Mouse (Mus musculus): Measurements from ENCODE around the gene Arl6. TPM values are rescaled to one million over a fixed set of nuclear protein-coding genes. Genes with fewer than 3 reads are reported as not detected.

The Arl6 gene
- polyA plus RNA-seq, 1 experiment from 2014 or later, result 2.6 TPM

DNA sequence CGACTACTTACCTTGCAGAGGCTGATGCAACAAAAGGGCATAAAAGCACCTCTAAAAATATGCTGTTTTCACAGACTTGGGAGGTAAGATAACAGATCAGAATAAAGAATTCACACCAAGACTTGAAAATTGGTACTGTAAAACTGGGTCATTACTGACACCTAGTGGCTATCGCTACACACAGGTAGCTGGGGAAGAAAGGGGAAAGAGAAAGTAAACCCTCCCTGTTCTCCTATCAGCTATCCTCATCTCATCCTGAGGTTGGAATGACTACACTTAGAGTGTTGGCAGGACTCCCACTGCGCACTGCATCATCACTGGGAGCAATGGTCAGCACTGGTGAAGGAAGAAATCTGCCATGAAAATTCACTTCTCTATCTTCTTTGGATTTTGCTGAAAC, 22.0 kb downstream of the Arl6 start:
- WGBS (ENCODE audit: insufficient replicate concordance), result 18% methylated on average over 3 of the region's 3 CpGs
- Histone ChIP-seq H3K4me3 (ENCODE audit: low read depth, low read length) (no peak overlapping the region), H3K9me3 (replicated peaks; ENCODE audit: control insufficient read depth, low read length) (no peaks in the 10 kb centered on the region), H3K9ac (ENCODE audit: low read depth, low read length) (no peak overlapping the region), H3K4me2 (ENCODE audit: low read depth, low read length) (no peak overlapping the region), H3K27me3 (ENCODE audit: control insufficient read depth, insufficient read depth, low read depth, low read length) (no peaks in the 10 kb centered on the region), H3K36me3 (ENCODE audit: control insufficient read depth, insufficient read depth) (no peaks in the 10 kb centered on the region), H3K4me1 (ENCODE audit: control insufficient read depth, low read depth, low read length) (no peaks in the 10 kb centered on the region), H3K27ac (ENCODE audit: low read length) (no peak overlapping the region)
- no peak for ATAC-seq (ENCODE audit: low read depth)

DNA sequence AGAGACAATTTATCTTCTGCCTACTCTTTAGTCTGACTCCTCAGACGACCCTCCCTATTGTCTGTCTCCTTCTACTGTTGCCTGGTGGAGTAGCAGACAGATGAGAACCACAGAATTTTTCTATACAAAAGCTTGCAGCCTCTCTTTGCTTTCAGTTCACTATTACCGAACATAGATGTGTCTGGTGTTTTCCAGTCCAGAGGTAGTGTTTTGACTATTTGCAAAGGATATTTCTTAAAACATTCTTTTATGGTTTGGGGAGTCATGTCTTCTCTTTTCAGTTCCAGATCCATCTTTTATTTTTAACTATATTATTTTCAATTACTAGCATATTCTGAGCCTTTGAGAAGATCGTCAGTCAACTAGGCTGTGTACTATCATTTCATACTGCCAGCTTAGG, 23.5 kb downstream of the Arl6 start:
- Histone ChIP-seq H3K27ac (ENCODE audit: low read length) (no peak overlapping the region), H3K4me2 (ENCODE audit: low read depth, low read length) (no peak overlapping the region), H3K4me3 (ENCODE audit: low read depth, low read length) (no peak overlapping the region), H3K9ac (ENCODE audit: low read depth, low read length) (no peak overlapping the region), H3K27me3 (ENCODE audit: control insufficient read depth, insufficient read depth, low read depth, low read length) (no peaks in the 10 kb centered on the region), H3K4me1 (ENCODE audit: control insufficient read depth, low read depth, low read length) (no peaks in the 10 kb centered on the region), H3K9me3 (replicated peaks; ENCODE audit: control insufficient read depth, low read length) (no peaks in the 10 kb centered on the region), H3K36me3 (ENCODE audit: control insufficient read depth, insufficient read depth) (no peaks in the 10 kb centered on the region)
- ATAC-seq (ENCODE audit: low read depth), result no peak
- WGBS (ENCODE audit: insufficient replicate concordance), result 41% methylated on average over 3 of the region's 3 CpGs

DNA sequence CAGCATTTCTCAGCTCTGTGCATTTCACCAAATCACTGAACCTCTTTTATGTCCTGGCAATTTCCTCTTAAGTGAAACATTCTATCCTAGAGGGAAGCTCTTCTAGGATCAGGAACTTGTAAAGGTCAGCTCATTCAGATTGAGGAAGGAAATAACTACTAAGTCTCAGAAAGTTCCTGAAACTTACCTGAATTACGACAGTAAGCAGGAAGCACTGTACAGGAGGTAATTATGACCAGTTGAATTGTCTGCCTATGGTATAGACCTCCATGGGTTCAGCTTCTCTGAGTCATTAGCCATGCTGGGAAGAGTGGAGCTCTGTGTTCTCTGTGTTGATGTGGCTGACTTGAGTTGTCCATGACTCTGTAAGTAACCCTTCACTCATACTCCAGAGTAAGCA, 28.4 kb downstream of the Arl6 start:
- Histone ChIP-seq H3K4me2 (ENCODE audit: low read depth, low read length) (no peak overlapping the region), H3K9me3 (replicated peaks; ENCODE audit: control insufficient read depth, low read length) (no peaks in the 10 kb centered on the region), H3K27me3 (ENCODE audit: control insufficient read depth, insufficient read depth, low read depth, low read length) (no peaks in the 10 kb centered on the region), H3K36me3 (ENCODE audit: control insufficient read depth, insufficient read depth) (no peaks in the 10 kb centered on the region), H3K27ac (ENCODE audit: low read length) (no peak overlapping the region), H3K9ac (ENCODE audit: low read depth, low read length) (no peak overlapping the region), H3K4me1 (ENCODE audit: control insufficient read depth, low read depth, low read length) (no peaks in the 10 kb centered on the region), H3K4me3 (ENCODE audit: low read depth, low read length) (no peak overlapping the region)
- 41% methylated on average over 1 of the region's 1 CpGs for WGBS (ENCODE audit: insufficient replicate concordance)
- ATAC-seq (ENCODE audit: low read depth), result no peak

DNA sequence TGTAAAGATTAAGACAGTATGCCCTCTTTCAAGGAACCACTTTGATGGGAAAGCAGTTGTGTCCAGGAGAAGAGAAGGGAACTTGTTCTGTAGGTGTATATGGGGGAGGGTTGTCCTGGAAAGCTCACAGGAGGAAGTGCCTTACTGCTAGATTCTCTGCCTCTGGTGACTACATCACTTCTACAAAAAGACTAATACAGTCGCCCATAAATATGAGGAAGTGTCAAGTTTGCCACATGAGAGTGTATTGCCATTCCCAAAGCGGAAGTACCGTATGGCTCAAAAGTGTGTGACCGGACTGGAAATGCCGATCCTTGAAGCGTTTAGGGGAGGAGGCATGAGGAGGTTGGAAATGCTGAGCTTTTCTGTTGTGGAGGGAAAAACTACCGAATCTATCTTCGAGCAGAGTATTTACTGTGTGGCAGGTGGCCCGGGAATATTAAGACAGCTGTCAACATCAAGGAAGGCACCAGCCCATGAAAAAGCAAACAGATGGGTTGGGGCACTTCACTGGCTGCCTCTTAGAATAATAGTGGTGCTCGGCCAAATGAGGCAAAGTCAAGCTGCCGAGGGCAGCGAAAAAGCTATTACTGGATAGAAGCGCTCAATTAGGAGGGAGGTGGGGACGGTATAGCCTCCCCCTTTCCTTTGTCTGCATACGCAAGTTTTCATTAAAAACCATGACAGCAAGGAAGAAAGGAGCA, 35.0 kb downstream of the Arl6 start:
- Histone ChIP-seq H3K4me3 (ENCODE audit: low read depth, low read length) (no peak overlapping the region), H3K27ac (ENCODE audit: low read length) (no peak overlapping the region), H3K36me3 (ENCODE audit: control insufficient read depth, insufficient read depth) (no peaks in the 10 kb centered on the region), H3K4me1 (ENCODE audit: control insufficient read depth, low read depth, low read length) (no peaks in the 10 kb centered on the region; the same call in 1 of the 2 replicates), H3K4me2 (ENCODE audit: low read depth, low read length) (no peak overlapping the region), H3K9ac (ENCODE audit: low read depth, low read length) (no peak overlapping the region), H3K9me3 (replicated peaks; ENCODE audit: control insufficient read depth, low read length) (no peaks in the 10 kb centered on the region), H3K27me3 (ENCODE audit: control insufficient read depth, insufficient read depth, low read depth, low read length) (peaks cover 21% of the 10 kb centered on the region)
- 41% methylated on average over 15 of the region's 15 CpGs for WGBS (ENCODE audit: insufficient replicate concordance)
- no peak for ATAC-seq (ENCODE audit: low read depth)

- Histone ChIP-seq H3K36me3 (ENCODE audit: control insufficient read depth, insufficient read depth) (no peaks in the 10 kb centered on the region), H3K27ac (ENCODE audit: low read length) (peak within 1 kb of the TSS; percentile 53; the same call in 1 of the 2 replicates), H3K4me2 (ENCODE audit: low read depth, low read length) (peak within 1 kb of the TSS; percentile 66), H3K4me3 (ENCODE audit: low read depth, low read length) (peak within 1 kb of the TSS; percentile 60), H3K9me3 (replicated peaks; ENCODE audit: control insufficient read depth, low read length) (no peaks in the 10 kb centered on the region), H3K27me3 (ENCODE audit: control insufficient read depth, insufficient read depth, low read depth, low read length) (peaks cover 21% of the 10 kb centered on the region), H3K9ac (ENCODE audit: low read depth, low read length) (peak within 1 kb of the TSS; percentile 62), H3K4me1 (ENCODE audit: control insufficient read depth, low read depth, low read length) (no peaks in the 10 kb centered on the region; the same call in 1 of the 2 replicates)
- peak; percentile 86 for ATAC-seq (ENCODE audit: low read depth)
- under 1% methylated on average over 77 of the region's 90 CpGs for WGBS (ENCODE audit: insufficient replicate concordance)
Measured at GRCm38 (mm10) chr16:59600311-59601251, 38.6 kb downstream of the Arl6 start, which contains the start of gene Crybg3. Gene Crybg3, minus strand, starts transcription at chr16:59600979.

- ATAC-seq (ENCODE audit: low read depth), result no peak
- Histone ChIP-seq H3K36me3 (ENCODE audit: control insufficient read depth, insufficient read depth) (no peaks in the 10 kb centered on the region), H3K4me3 (ENCODE audit: low read depth, low read length) (peak overlapping the region; percentile 60), H3K4me1 (ENCODE audit: control insufficient read depth, low read depth, low read length) (no peaks in the 10 kb centered on the region; the same call in 1 of the 2 replicates), H3K4me2 (ENCODE audit: low read depth, low read length) (peak overlapping the region; percentile 66), H3K27ac (ENCODE audit: low read length) (no peak overlapping the region), H3K9me3 (replicated peaks; ENCODE audit: control insufficient read depth, low read length) (no peaks in the 10 kb centered on the region), H3K27me3 (ENCODE audit: control insufficient read depth, insufficient read depth, low read depth, low read length) (peaks cover 21% of the 10 kb centered on the region), H3K9ac (ENCODE audit: low read depth, low read length) (no peak overlapping the region)
- 36% methylated on average over 17 of the region's 17 CpGs for WGBS (ENCODE audit: insufficient replicate concordance)
Measured at GRCm38 (mm10) chr16:59599411-59600265, 39.6 kb downstream of the Arl6 start.

- Histone ChIP-seq H3K36me3 (ENCODE audit: control insufficient read depth, insufficient read depth) (no peaks in the 10 kb centered on the region), H3K4me3 (ENCODE audit: low read depth, low read length) (no peak overlapping the region), H3K27me3 (ENCODE audit: control insufficient read depth, insufficient read depth, low read depth, low read length) (peaks cover 21% of the 10 kb centered on the region), H3K4me2 (ENCODE audit: low read depth, low read length) (no peak overlapping the region), H3K27ac (ENCODE audit: low read length) (no peak overlapping the region), H3K9me3 (replicated peaks; ENCODE audit: control insufficient read depth, low read length) (no peaks in the 10 kb centered on the region), H3K4me1 (ENCODE audit: control insufficient read depth, low read depth, low read length) (no peaks in the 10 kb centered on the region; the same call in 1 of the 2 replicates), H3K9ac (ENCODE audit: low read depth, low read length) (no peak overlapping the region)
- WGBS (ENCODE audit: insufficient replicate concordance), result 58% methylated on average over 4 of the region's 4 CpGs
- no peak for ATAC-seq (ENCODE audit: low read depth)
Measured at GRCm38 (mm10) chr16:59598997-59599396, 40.2 kb downstream of the Arl6 start.

GRCm38 (mm10) chr16:59597256-59597655, 41.9 kb downstream of the Arl6 start:
- Histone ChIP-seq H3K4me3 (ENCODE audit: low read depth, low read length) (no peak overlapping the region), H3K27me3 (ENCODE audit: control insufficient read depth, insufficient read depth, low read depth, low read length) (peaks cover 21% of the 10 kb centered on the region), H3K27ac (ENCODE audit: low read length) (no peak overlapping the region), H3K36me3 (ENCODE audit: control insufficient read depth, insufficient read depth) (no peaks in the 10 kb centered on the region), H3K4me1 (ENCODE audit: control insufficient read depth, low read depth, low read length) (no peaks in the 10 kb centered on the region; the same call in 1 of the 2 replicates), H3K9ac (ENCODE audit: low read depth, low read length) (no peak overlapping the region), H3K9me3 (replicated peaks; ENCODE audit: control insufficient read depth, low read length) (no peaks in the 10 kb centered on the region), H3K4me2 (ENCODE audit: low read depth, low read length) (no peak overlapping the region)
- WGBS (ENCODE audit: insufficient replicate concordance), result 76% methylated on average over 6 of the region's 6 CpGs
- no peak for ATAC-seq (ENCODE audit: low read depth)
